Mouse (Mus musculus) embryo, embryonic 10 days (tissue): ENCODE measurements at regions not wholly inside any gene's neighbourhood (a gene's known extent, or its start where the extent isn't known, plus 50 kb on each side); places are given as distances from the start of the nearest gene placed in this dataset.
"Not testable (repeated sequence)": the region's sequence is repeated elsewhere in the genome, so short reads cannot be mapped to it uniquely, and the experiment has no call there.

Experiments
- DNase-seq: peaks from one replicate; pipeline ENCODE4 v3.0.0-alpha.2; 2015; ENCODE audit warnings: low spot score

- no peak for DNase-seq
Observed at GRCm38 (mm10) chr11:29628476-29628875, 64.3 kb upstream of the Rtn4 start.

- DNase-seq, result no peak
Observed at GRCm38 (mm10) chr11:29632486-29632885, 60.3 kb upstream of the Rtn4 start.

GRCm38 (mm10) chr11:29633288-29633687 is 59.5 kb upstream of the Rtn4 start:
- not testable (repeated sequence) for DNase-seq

GRCm38 (mm10) chr11:29636759-29637200 is 56.0 kb upstream of the Rtn4 start:
- DNase-seq, result peak; percentile 22

- no peak for DNase-seq
Observed at GRCm38 (mm10) chr11:29638093-29638669, 54.6 kb upstream of the Rtn4 start.

GRCm38 (mm10) chr11:29638861-29639260 is 53.9 kb upstream of the Rtn4 start:
- DNase-seq, result no peak
